Mouse (Mus musculus): ENCODE results near the gene Slc26a5. TPM values are rescaled to one million over a fixed set of nuclear protein-coding genes. Genes with fewer than 3 reads are reported as not detected.
A peak's percentile ranks its signal among the peaks of the same experiment; 100 is the strongest.

The Slc26a5 gene
- total and polyA plus RNA-seq, 3 experiments, result not detected

- H3K9me3 ChIP-seq (replicated peaks; ENCODE audit: low read length), result no peaks in the 10 kb centered on the region
- no peaks in the 10 kb centered on the region for H3K27me3 ChIP-seq (replicated peaks)
- in situ Hi-C loops (cut with MboI; ENCODE audit: low pct_ligation_motif_present, low pct_unique_long_range_greater_than_20kb, low sequenced_read_pairs) (no loop called here), dilution Hi-C loops (cut with MboI; ENCODE audit: extremely low pct_ligation_motif_present, extremely low pct_unique_long_range_greater_than_20kb, low sequenced_read_pairs) (no loop called here)
- no peak overlapping the region for H3K27ac ChIP-seq (ENCODE audit: insufficient read depth, low read depth)
- H3K4me1 ChIP-seq (ENCODE audit: control insufficient read depth in 1 of 2, insufficient read depth in 2 of 2), result peaks cover 0 to 12% of the 10 kb centered on the region in 2 experiments; a peak in 2 of 4 replicates
- TF ChIP-seq CHD1 (IDR thresholded peaks at IDR 0.05; ENCODE audit: low read depth, low read length), result no peak
- TF ChIP-seq POLR2AphosphoS2 (IDR thresholded peaks at IDR 0.05; ENCODE audit: low read depth, low read length), result no peak
- no peak for TF ChIP-seq TBP (conservative IDR thresholded peaks at IDR 0.05; ENCODE audit: low read depth, low read length)
- TF ChIP-seq RCOR1 (conservative IDR thresholded peaks at IDR 0.05; ENCODE audit: low read depth, low read length), result no peak
- TF ChIP-seq ETS1 (conservative IDR thresholded peaks at IDR 0.05; ENCODE audit: low read depth, low read length), result no peak
- no peak for TF ChIP-seq E2F4 (IDR thresholded peaks at IDR 0.05; ENCODE audit: insufficient replicate concordance, low read depth, low read length)
- TF ChIP-seq POLR2A (IDR thresholded peaks at IDR 0.05; ENCODE audit: low read depth, low read length), result no peak
- no peak for TF ChIP-seq NELFE (IDR thresholded peaks at IDR 0.05; ENCODE audit: low read depth, low read length)
- TF ChIP-seq PAX5 (IDR thresholded peaks at IDR 0.05; ENCODE audit: low read length), result no peak
- TF ChIP-seq UBTF (IDR thresholded peaks at IDR 0.05; ENCODE audit: low read depth, low read length), result no peak
- TF ChIP-seq TCF12 (IDR thresholded peaks at IDR 0.05; ENCODE audit: low read depth, low read length), result no peak
- no peak for TF ChIP-seq CTCF (conservative IDR thresholded peaks at IDR 0.05 in 1 of 2, IDR thresholded peaks at IDR 0.05 in 1 of 2; ENCODE audit: low read depth in 2 of 2, low read length in 2 of 2)
- H3K36me3 ChIP-seq (replicated peaks in 1 of 2; ENCODE audit: control insufficient read depth in 1 of 2, insufficient read depth in 1 of 2, low read length in 1 of 2), result no peaks in the 10 kb centered on the region
- no peak overlapping the region for H3K9ac ChIP-seq (ENCODE audit: insufficient read depth, low read depth)
- peak overlapping the region; percentile 77 for H3K4me2 ChIP-seq (ENCODE audit: insufficient read depth, low read depth, poor library complexity, severe bottlenecking)
- no peaks in the 10 kb centered on the region for H3K79me2 ChIP-seq (replicated peaks; ENCODE audit: control insufficient read depth, extremely low read depth, insufficient read depth, poor library complexity, severe bottlenecking)
- no peak for DNase-seq (ENCODE audit: extremely low read depth)
- H3K4me3 ChIP-seq (replicated peaks in 1 of 3; ENCODE audit: low read depth in 2 of 3, low read length in 2 of 3, poor library complexity in 1 of 3), result no peak overlapping the region
Observed at GRCm38 (mm10) chr5:21866311-21866712, 908 bp upstream of the Slc26a5 start.

GRCm38 (mm10) chr5:21858653-21859052 is 6.8 kb downstream of the Slc26a5 start:
- Histone ChIP-seq H3K9me3 (replicated peaks; ENCODE audit: low read length) (no peaks in the 10 kb centered on the region), H3K4me3 (replicated peaks in 1 of 3; ENCODE audit: low read depth in 2 of 3, low read length in 2 of 3, poor library complexity in 1 of 3) (no peak overlapping the region), H3K36me3 (replicated peaks in 1 of 2; ENCODE audit: control insufficient read depth in 1 of 2, insufficient read depth in 1 of 2, low read length in 1 of 2) (no peaks in the 10 kb centered on the region), H3K9ac (ENCODE audit: insufficient read depth, low read depth) (no peak overlapping the region), H3K4me2 (ENCODE audit: insufficient read depth, low read depth, poor library complexity, severe bottlenecking) (no peak overlapping the region), H3K79me2 (replicated peaks; ENCODE audit: control insufficient read depth, extremely low read depth, insufficient read depth, poor library complexity, severe bottlenecking) (no peaks in the 10 kb centered on the region), H3K4me1 (ENCODE audit: control insufficient read depth in 1 of 2, insufficient read depth in 2 of 2) (no peaks in the 10 kb centered on the region), H3K27me3 (replicated peaks) (no peaks in the 10 kb centered on the region), H3K27ac (ENCODE audit: insufficient read depth, low read depth) (no peak overlapping the region)
- TF ChIP-seq ELF1 (IDR thresholded peaks at IDR 0.05; ENCODE audit: low read depth, low read length), result no peak
- TF ChIP-seq KAT2A (IDR thresholded peaks at IDR 0.05; ENCODE audit: insufficient replicate concordance, low read length), result no peak
- TF ChIP-seq BHLHE40 (IDR thresholded peaks at IDR 0.05; ENCODE audit: low read depth, low read length), result peak; percentile 61
- in situ Hi-C loops (cut with MboI; ENCODE audit: low pct_ligation_motif_present, low pct_unique_long_range_greater_than_20kb, low sequenced_read_pairs) (no loop called here), dilution Hi-C loops (cut with MboI; ENCODE audit: extremely low pct_ligation_motif_present, extremely low pct_unique_long_range_greater_than_20kb, low sequenced_read_pairs) (no loop called here)
- DNase-seq (ENCODE audit: extremely low read depth), result no peak
